Comparison of ENCODE assay signal across 29 mouse cellular contexts in genomic region chr2:63556858-63557419, GRCm38 (mm10).
DNase-seq lines count a peak whose midpoint lies in the region; ATAC-seq lines count a peak whose summit lies in the region.
"Had no signal": no experiment of that assay in that cellular context is flagged by ENCODE, and none has a peak within 500 bp of the region (broad histone marks: within the 10 kb centered on the region; RNA-seq: fewer than 3 reads in every experiment).

No protein-coding gene starts in this region.

- WGBS in forebrain, embryonic 13.5 days: 27% methylated on average over 3 of the region's 3 CpGs
- WGBS in forebrain, embryonic 12.5 days: 44% methylated on average over 3 of the region's 3 CpGs
- WGBS in forebrain, embryonic 16.5 days: 16% methylated on average over 3 of the region's 3 CpGs
- WGBS in forebrain, embryonic 11.5 days: 63% methylated on average over 3 of the region's 3 CpGs

- peak; percentile 70 for ATAC-seq in forebrain, embryonic 13.5 days
- no peak for ATAC-seq in forebrain, embryonic 12.5 days (ENCODE audit: low FRiP score)
- peak; percentile 77 for ATAC-seq in forebrain, embryonic 16.5 days
- no peak for ATAC-seq in forebrain, embryonic 11.5 days (replicated peaks; ENCODE audit: low FRiP score)
- ATAC-seq: inflammation-experienced regulatory T-cells, adult 6 months; intestine, embryonic 16.5 days; Patski had no signal

- no peaks in the 10 kb centered on the region for H3K27me3 ChIP-seq in forebrain, embryonic 13.5 days
- no peaks in the 10 kb centered on the region for H3K27me3 ChIP-seq in forebrain, embryonic 12.5 days
- no peaks in the 10 kb centered on the region for H3K27me3 ChIP-seq in forebrain, embryonic 16.5 days (replicated peaks; ENCODE audit: control insufficient read depth, insufficient read depth, low read length)
- H3K27me3 ChIP-seq in forebrain, embryonic 11.5 days (ENCODE audit: control insufficient read depth, insufficient read depth, low read length): no peaks in the 10 kb centered on the region
- H3K27me3 ChIP-seq: CH12.LX; embryonic facial prominence, embryonic 12.5 days; embryonic facial prominence, embryonic 15.5 days; heart, embryonic 13.5 days; hindbrain, embryonic 15.5 days; Patski had no signal

- H3K36me3 ChIP-seq in forebrain, embryonic 13.5 days (ENCODE audit: poor library complexity, severe bottlenecking): no peaks in the 10 kb centered on the region
- no peaks in the 10 kb centered on the region for H3K36me3 ChIP-seq in forebrain, embryonic 12.5 days (replicated peaks)
- H3K36me3 ChIP-seq in forebrain, embryonic 16.5 days (ENCODE audit: control insufficient read depth, insufficient read depth): no peaks in the 10 kb centered on the region
- no peaks in the 10 kb centered on the region for H3K36me3 ChIP-seq in forebrain, embryonic 11.5 days (ENCODE audit: control insufficient read depth, insufficient read depth, low read length)
- H3K36me3 ChIP-seq: embryonic facial prominence, embryonic 12.5 days; embryonic facial prominence, embryonic 15.5 days; G1E; heart, embryonic 10.5 days; heart, embryonic 13.5 days; hindbrain, embryonic 15.5 days had no signal

- no peak overlapping the region for H3K4me3 ChIP-seq in forebrain, embryonic 13.5 days
- H3K4me3 ChIP-seq in forebrain, embryonic 12.5 days (replicated peaks): no peak overlapping the region
- no peak overlapping the region for H3K4me3 ChIP-seq in forebrain, embryonic 16.5 days (replicated peaks; ENCODE audit: low read length)
- H3K4me3 ChIP-seq in forebrain, embryonic 11.5 days (ENCODE audit: low read depth, low read length): no peak overlapping the region
- H3K4me3 ChIP-seq: embryonic facial prominence, embryonic 12.5 days; embryonic facial prominence, embryonic 15.5 days; heart, adult 2 months; heart, embryonic 10.5 days; heart, embryonic 13.5 days; hindbrain, embryonic 15.5 days had no signal

- no peak overlapping the region for H3K9ac ChIP-seq in forebrain, embryonic 13.5 days
- H3K9ac ChIP-seq in forebrain, embryonic 12.5 days: no peak overlapping the region
- no peak overlapping the region for H3K9ac ChIP-seq in forebrain, embryonic 16.5 days (replicated peaks; ENCODE audit: low read depth, low read length)
- H3K9ac ChIP-seq in forebrain, embryonic 11.5 days (ENCODE audit: low read length): no peak overlapping the region
- H3K9ac ChIP-seq: embryonic facial prominence, embryonic 12.5 days; embryonic facial prominence, embryonic 15.5 days; heart, embryonic 13.5 days; hindbrain, embryonic 15.5 days had no signal

- no peak overlapping the region for H3K4me2 ChIP-seq in forebrain, embryonic 13.5 days
- H3K4me2 ChIP-seq in forebrain, embryonic 12.5 days: no peak overlapping the region
- no peak overlapping the region for H3K4me2 ChIP-seq in forebrain, embryonic 16.5 days (ENCODE audit: low read length)
- no peak overlapping the region for H3K4me2 ChIP-seq in forebrain, embryonic 11.5 days (ENCODE audit: low read depth, low read length, severe bottlenecking)
- H3K4me2 ChIP-seq: embryonic facial prominence, embryonic 12.5 days; embryonic facial prominence, embryonic 15.5 days; heart, embryonic 13.5 days; hindbrain, embryonic 15.5 days had no signal

- H3K9me3 ChIP-seq in forebrain, embryonic 13.5 days (replicated peaks): no peaks in the 10 kb centered on the region
- no peaks in the 10 kb centered on the region for H3K9me3 ChIP-seq in forebrain, embryonic 12.5 days
- no peaks in the 10 kb centered on the region for H3K9me3 ChIP-seq in forebrain, embryonic 16.5 days (ENCODE audit: control insufficient read depth, low read length)
- H3K9me3 ChIP-seq in forebrain, embryonic 11.5 days (ENCODE audit: control insufficient read depth, low read length): no peaks in the 10 kb centered on the region
- H3K9me3 ChIP-seq: embryonic facial prominence, embryonic 12.5 days; embryonic facial prominence, embryonic 15.5 days; heart, embryonic 10.5 days; heart, embryonic 13.5 days; hindbrain, embryonic 15.5 days had no signal

- H3K4me1 ChIP-seq in forebrain, embryonic 13.5 days: no peaks in the 10 kb centered on the region
- no peaks in the 10 kb centered on the region for H3K4me1 ChIP-seq in forebrain, embryonic 12.5 days
- no peaks in the 10 kb centered on the region; the same call in 1 of the 2 replicates for H3K4me1 ChIP-seq in forebrain, embryonic 16.5 days (replicated peaks; ENCODE audit: control insufficient read depth, insufficient read depth, low read length)
- H3K4me1 ChIP-seq in forebrain, embryonic 11.5 days (replicated peaks; ENCODE audit: control insufficient read depth, insufficient read depth, low read length): no peaks in the 10 kb centered on the region
- H3K4me1 ChIP-seq: embryonic facial prominence, embryonic 12.5 days; embryonic facial prominence, embryonic 15.5 days; heart, embryonic 10.5 days; heart, embryonic 13.5 days; hindbrain, embryonic 15.5 days had no signal

- DNase-seq in forebrain, embryonic 11.5 days (ENCODE audit: low spot score): no peak
- peak; percentile 7 for DNase-seq in retina, postnatal 1 day
- DNase-seq in retina, embryonic 14.5 days (ENCODE audit: low spot score): no peak
- no peak for DNase-seq in layer of hippocampus, adult 9-11 months
- DNase-seq: adrenal gland, postnatal 10 days; adrenal gland, postnatal 36 days; B cell, adult 2 months; cerebellum, adult 11-12 months; cerebellum, adult 9-10 months; cerebellum, postnatal 25 days; gastrocnemius, postnatal 10 days; gastrocnemius, postnatal 36 days; heart, adult 2 months; heart, postnatal 14 days; heart, postnatal 4 days; kidney, adult 2 months had no signal

- no peak overlapping the region for H3K27ac ChIP-seq in forebrain, embryonic 13.5 days
- no peak overlapping the region for H3K27ac ChIP-seq in forebrain, embryonic 12.5 days
- no peak overlapping the region for H3K27ac ChIP-seq in forebrain, embryonic 16.5 days (ENCODE audit: low read length)
- H3K27ac ChIP-seq in forebrain, embryonic 11.5 days (ENCODE audit: low read depth, low read length): no peak overlapping the region
- H3K27ac ChIP-seq: embryonic facial prominence, embryonic 12.5 days; embryonic facial prominence, embryonic 15.5 days; heart, adult 2 months; heart, embryonic 10.5 days; heart, embryonic 13.5 days; hindbrain, embryonic 15.5 days had no signal

Comparison
In these comparisons a context has a peak if more than half of its experiments do, and no peak if none do; other contexts are left out.
1. ATAC-seq: peak in forebrain, embryonic 13.5 days (single experiment) and forebrain, embryonic 16.5 days (single experiment); none in forebrain, embryonic 12.5 days (single experiment) and forebrain, embryonic 11.5 days (single experiment).